ENCODE assay signal across 21 mouse cellular contexts in genomic region chr12:31221522-31221921, GRCm38 (mm10). TPM values are rescaled to one million over a fixed set of nuclear protein-coding genes. Genes with fewer than 3 reads are reported as not detected.
"Had no signal": no experiment of that assay in that cellular context is flagged by ENCODE, and none has a peak within 500 bp of the region (broad histone marks: within the 10 kb centered on the region; RNA-seq: fewer than 3 reads in every experiment).

No protein-coding gene starts in this region.

- DNase-seq: kidney, adult 18-20 months; kidney, postnatal 10 days; lung, adult 2 months; lung, postnatal 10 days; right cerebral cortex, postnatal 4 days; thymus, adult 2 months; thymus, postnatal 25 days had no signal

- H3K4me3 ChIP-seq: left cerebral cortex, adult 2 months; limb, embryonic 10.5 days; liver, embryonic 15.5 days; midbrain, embryonic 13.5 days; stomach, embryonic 15.5 days had no signal

- ATAC-seq: midbrain, embryonic 13.5 days had no signal

- H3K9me3 ChIP-seq: limb, embryonic 10.5 days; liver, embryonic 15.5 days; midbrain, embryonic 13.5 days; stomach, embryonic 15.5 days had no signal

- H3K27ac ChIP-seq: left cerebral cortex, adult 2 months; limb, embryonic 10.5 days; liver, embryonic 15.5 days; macrophage; midbrain, embryonic 13.5 days; stomach, embryonic 15.5 days had no signal

- H3K27me3 ChIP-seq: liver, embryonic 15.5 days; midbrain, embryonic 13.5 days; stomach, embryonic 15.5 days had no signal

- H3K4me2 ChIP-seq: liver, embryonic 11.5 days; liver, embryonic 15.5 days; midbrain, embryonic 13.5 days; stomach, embryonic 15.5 days had no signal

- H3K4me1 ChIP-seq: liver, embryonic 15.5 days; stomach, embryonic 15.5 days had no signal

- H3K36me3 ChIP-seq: limb, embryonic 10.5 days; liver, embryonic 15.5 days; midbrain, embryonic 13.5 days; stomach, embryonic 15.5 days had no signal

- H3K9ac ChIP-seq: liver, embryonic 15.5 days; midbrain, embryonic 13.5 days; stomach, embryonic 15.5 days had no signal

RNA-seq across cellular contexts. Expression of gene Gm6993, which starts 19.0 kb away (rescaled TPM):
- polyA plus RNA-seq: kidney, embryonic 14.5 days; large intestine, adult 2 months; limb, embryonic 10.5 days; limb, embryonic 14.5 days; liver, embryonic 11.5 days; liver, embryonic 15.5 days; lung, adult 2 months; macrophage; midbrain, embryonic 13.5 days; midbrain, postnatal 0 days; neural tube, embryonic 14.5 days; spleen, adult 2 months; stomach, embryonic 15.5 days; testis, adult 2 months; thymus, adult 2 months had no signal
